Mouse (Mus musculus) ovary, postnatal 14 days (tissue): Measurements from ENCODE around the gene Zcchc14.

Source experiments
- DNase-seq: peaks from one replicate; pipeline ENCODE4 v3.0.0; 2022; ENCODE audit warnings: low spot score

The Zcchc14 gene

GRCm38 (mm10) chr8:121583653-121584052 is 69.0 kb downstream of the Zcchc14 start:
- no peak for DNase-seq

DNA sequence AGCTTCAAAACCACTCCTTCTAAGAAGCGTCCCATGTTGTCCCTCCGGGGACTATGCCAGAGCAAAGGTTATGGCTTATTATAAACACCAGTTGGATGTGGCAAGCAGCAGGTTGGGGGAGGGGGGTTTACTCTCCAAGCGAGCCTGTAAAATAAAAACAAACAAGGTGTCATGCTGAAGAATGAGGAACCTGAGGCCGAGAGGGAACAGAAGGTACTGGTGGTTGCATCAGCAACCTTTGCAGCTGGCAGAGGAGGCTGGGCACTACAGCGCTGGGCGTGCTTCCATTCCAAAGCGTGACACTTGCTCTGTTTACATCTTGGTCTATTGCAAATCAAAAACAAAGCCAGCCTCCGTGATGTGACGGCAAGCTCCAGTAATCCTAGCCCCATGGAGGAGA is 72.2 kb downstream of the Zcchc14 start:
- DNase-seq: no peak

GRCm38 (mm10) chr8:121578676-121579451 is 73.8 kb downstream of the Zcchc14 start, which contains the start of gene Fbxo31:
Gene Fbxo31, minus strand, starts transcription at chr8:121578806.
- DNase-seq: peak; percentile 90

- DNase-seq: no peak
These were observed 74.7 kb downstream of the Zcchc14 start for GRCm38 (mm10) chr8:121577751-121578675.

DNA sequence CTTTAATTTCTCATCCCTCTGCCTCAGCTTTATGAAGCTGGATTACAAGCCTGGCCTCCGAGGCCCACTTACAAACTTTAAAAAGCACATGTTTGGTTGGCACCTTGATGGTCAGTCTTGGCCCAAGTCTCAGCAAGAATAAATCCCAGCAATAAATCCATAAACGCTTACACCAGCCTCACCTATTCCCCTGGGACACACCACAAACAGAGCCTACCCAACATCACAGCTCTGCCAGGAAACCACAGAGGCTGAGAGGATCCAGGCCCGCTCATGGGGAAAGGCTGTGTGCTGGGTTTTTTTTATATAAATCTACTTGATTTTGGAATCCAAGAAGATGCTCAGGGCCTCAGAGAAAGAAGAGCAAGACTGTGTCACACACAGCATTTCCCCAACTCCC is 77.0 kb downstream of the Zcchc14 start:
- DNase-seq: no peak

GRCm38 (mm10) chr8:121573275-121573674 is 79.4 kb downstream of the Zcchc14 start:
- no peak for DNase-seq

- no peak for DNase-seq
These were observed 80.6 kb downstream of the Zcchc14 start for GRCm38 (mm10) chr8:121572121-121572520.

DNA sequence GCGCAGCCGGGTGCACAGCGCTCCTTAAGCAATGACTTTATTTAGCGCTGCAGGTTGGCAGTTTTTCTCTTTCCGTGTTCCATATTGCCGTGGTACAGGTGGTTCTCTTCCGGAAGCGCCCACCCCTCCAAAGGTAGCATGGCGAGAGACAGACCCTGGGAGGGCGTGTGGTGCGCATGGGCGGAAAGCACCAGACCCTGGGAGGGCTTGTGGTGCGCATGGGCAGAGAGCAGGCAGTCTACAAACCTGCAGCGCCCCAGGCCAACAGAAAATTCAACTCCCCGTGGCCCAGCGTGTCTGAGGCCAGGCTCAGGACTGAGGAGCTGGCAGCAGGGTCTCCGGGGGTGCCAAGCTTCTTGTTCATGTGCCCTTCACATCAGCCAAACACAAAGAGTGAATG is 81.9 kb downstream of the Zcchc14 start:
- no peak for DNase-seq

DNA sequence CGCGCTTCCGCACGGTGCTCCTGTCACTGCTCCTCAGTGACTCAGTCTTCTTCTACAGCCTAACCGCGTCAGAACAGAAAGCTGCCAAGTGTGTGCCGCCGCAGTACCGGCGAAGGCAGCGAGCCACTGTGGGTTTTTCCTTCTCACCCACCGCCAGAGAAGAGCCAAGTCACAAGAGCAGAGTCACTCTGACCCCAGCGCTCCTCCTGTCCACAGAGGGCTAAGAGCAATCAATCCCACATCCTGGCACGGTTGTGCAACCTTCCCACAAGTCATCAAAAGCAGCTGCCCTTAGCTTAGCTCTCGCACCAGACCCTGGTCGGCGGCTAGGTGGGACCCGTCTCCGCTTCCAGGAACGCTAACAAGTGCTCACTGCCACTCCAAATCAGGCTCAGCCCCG is 82.4 kb downstream of the Zcchc14 start:
- no peak for DNase-seq

- DNase-seq: no peak
These were observed 84.4 kb downstream of the Zcchc14 start for GRCm38 (mm10) chr8:121568321-121568720.

DNA sequence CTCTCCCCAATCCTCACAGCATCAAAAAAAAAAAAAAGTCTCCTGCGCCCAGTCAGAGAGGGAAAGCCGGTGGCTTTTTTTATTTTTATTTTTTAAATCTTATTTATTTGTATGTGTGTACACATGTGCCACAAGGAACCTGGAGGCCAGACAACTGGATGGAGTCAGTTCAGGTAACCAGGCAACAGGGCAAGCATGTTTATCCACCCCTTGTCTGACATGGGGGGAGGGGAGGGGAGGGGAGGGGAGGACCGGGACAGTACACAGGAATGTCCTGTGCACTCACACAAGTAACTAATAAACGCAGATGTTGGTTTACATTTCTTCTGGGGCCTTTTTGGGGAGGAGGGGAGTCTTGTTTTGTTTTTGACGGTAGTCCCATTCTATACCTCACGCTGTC is 89.0 kb downstream of the Zcchc14 start:
- no peak for DNase-seq

DNA sequence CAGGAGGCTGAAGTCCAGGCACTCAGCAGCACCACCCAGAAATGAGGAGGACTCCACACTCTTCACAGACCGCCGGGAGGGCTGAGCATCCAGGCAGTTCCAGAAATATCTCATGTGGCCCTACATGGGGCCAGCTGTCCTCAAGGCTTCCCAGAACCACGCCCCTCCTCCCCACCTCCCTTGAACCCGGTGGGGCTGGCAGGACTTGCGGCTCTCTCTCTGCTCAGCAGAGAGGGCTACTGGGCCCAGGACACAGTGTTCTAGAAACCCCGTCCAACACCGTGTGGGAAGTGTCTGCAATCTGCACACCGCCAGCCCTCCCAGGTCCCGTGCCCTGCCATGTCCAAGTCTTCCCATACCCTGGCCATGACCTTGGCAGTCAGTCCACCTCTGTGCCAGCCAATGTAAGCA is 89.8 kb downstream of the Zcchc14 start:
- DNase-seq: no peak

DNA sequence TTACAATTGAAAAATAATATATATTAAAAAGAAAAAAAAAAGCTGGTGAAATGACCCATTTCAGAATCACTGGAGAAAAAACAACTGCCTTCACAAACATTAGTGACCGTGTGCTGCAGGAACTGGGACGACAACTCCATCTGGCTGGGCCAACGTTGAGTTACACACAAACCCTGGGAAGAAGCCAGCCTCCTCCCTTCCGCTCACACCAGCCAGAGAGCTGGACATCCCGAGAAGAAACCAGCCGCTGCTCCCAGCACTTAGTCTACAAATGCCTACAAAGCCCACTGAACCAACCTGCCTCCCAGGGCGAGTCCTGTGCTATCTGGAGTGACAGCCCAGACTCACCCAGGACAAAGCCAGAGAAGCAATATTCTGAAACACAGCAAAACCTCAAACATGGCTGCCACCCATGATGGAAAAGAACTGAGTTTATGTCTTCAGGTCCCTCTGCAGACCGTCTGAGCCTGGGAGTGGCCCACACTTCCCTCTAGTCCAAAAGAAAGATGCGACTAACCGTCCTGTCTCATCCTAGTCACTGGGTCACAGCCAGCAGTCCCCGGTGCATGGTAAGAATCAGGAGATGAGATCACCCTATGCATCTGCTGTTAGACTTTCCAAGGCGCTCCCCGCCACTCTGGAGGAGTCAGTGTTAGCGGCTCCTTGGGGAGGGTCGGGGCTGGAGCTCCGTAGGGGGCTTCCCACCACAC is 90.9 kb downstream of the Zcchc14 start:
- DNase-seq: no peak

- no peak for DNase-seq
These were observed 92.1 kb downstream of the Zcchc14 start for GRCm38 (mm10) chr8:121560432-121561100.

- DNase-seq: no peak
These were observed 92.9 kb downstream of the Zcchc14 start for GRCm38 (mm10) chr8:121559801-121560200.

GRCm38 (mm10) chr8:121558538-121558937 is 94.2 kb downstream of the Zcchc14 start:
- DNase-seq: no peak

GRCm38 (mm10) chr8:121557746-121558145 is 95.0 kb downstream of the Zcchc14 start:
- no peak for DNase-seq

DNA sequence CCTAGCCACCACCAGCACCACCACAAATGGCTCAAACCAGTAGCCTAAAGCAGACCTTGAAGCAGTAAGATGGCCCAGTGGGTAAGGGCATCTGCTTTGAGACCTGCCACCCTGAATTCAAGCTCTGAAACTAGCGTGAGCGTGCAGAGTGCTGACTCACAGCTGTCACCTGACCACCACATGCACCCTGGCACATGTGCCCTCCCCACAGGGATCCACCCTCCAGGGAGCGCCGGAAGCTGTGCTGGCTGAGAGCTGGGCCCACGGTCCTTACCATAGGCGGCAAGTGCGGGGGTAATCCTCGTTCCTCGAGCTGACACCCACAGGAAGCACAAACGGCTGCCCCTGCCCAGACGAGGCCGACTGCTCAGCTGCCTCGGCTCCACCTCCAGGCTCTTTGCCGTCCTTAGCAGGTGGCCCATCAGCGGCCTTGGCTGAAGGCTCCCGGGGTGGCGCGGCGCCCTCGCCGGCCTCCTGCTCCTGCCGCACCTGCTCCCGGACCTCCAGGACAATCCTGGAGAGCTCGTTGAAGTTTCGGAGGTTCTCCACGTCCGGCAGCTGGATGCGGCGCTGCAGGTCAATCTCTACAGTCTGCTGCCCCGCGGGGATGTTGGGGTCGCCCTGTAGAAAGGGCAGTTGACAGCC is 98.7 kb downstream of the Zcchc14 start:
- DNase-seq: no peak

- no peak for DNase-seq
These were observed 100.2 kb downstream of the Zcchc14 start for GRCm38 (mm10) chr8:121552506-121552905.

DNA sequence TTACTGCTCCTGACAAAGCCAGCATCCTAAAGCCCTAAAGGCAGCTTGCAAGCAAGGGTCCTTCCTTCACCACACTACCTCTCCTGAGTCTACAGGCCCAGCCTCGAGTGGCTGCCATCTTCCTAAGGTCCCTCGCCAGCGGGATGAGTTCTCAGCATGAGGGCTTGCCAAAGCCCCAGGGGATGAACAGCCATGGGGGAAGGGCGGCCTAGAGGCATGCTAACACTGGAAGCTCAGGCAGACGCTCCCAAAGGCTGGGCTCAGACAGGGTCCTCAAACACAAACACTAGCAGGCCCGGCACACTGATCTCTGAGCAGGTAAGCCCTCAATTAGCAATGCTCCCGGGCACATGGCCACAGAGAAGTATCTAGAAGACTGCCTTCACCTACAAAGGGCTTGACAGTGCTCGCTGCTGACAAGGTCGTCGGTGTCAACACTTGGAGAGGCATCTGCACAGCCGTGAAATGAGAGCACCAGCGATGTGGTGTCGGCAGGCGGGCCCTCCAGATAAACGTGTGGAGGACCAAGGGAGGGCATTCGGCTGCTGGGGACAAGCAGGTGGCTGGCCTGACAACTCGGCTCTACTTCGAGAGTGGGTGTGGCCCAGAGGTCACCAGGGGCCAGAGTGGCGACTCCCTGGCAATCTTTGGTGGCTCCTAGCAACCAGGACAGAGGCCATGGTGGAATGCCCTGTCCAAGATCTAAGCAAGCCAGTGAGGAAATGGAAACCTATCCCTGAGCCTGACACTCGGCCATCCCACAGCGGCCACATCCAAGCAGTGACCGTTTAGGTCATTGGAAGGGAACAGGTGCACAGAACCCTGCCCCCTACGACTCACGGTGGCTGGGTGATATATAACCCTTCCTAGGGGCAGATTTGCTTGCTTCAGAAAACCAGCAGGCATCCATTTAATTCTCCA is 101.4 kb downstream of the Zcchc14 start:
- no peak for DNase-seq
